Mouse (Mus musculus) ovary, adult 18-20 months (tissue): ENCODE measurements around the gene Hormad2.

Source experiments
- DNase-seq: peaks from one replicate; pipeline ENCODE4 v3.0.0; 2022; ENCODE audit warnings: low spot score, mixed read lengths

Gene Hormad2

DNA sequence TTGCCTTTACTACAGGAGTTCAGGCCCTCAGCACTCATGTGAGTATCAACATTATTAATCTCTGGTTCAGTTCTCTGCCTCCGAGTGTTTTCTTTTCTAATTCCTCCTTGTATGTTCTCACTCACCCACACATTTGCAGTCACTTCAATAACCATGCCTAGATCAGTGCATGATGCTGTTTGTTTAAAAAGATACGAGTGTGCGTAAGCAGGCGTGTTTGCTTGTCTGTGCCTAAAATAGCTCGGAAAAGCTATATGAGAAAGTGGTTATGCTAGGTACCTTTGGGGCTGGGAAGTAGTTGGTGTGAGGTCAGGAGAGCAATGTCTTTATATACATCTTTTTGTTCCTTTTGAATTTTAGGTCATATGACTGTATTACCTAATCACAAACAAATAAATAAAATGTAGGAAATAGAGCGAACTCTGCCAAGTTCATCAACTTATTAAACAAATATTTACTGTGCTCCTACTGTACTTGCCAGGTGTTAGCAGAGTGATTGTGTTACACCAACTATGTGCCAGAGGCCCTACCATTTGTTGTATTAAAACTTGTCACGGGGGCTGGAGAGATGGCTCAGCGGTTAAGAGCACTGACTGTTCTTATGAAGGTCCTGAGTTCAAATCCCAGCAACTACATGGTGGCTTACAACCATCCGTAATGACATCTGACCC lies 100.7 kb downstream of the Hormad2 start:
- no peak for DNase-seq

DNA sequence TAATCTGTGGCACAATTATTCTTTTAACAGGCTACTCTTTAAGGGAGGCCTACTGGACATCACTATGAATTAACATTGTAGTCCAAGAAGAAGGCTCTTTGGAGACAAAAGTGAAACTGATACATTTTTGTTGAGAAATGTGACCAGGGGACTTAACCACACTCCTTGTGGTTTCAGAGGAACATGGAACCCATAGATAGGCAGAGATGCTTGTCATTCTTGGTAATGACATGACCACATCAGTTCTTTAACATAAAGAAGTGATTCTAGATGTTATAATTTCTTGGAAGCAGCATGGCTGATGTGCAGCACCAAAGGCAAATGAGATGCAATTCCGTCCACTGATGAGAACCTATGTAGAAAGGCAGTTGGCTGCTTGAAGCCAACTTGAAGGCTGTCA lies 101.6 kb downstream of the Hormad2 start:
- DNase-seq = no peak

DNA sequence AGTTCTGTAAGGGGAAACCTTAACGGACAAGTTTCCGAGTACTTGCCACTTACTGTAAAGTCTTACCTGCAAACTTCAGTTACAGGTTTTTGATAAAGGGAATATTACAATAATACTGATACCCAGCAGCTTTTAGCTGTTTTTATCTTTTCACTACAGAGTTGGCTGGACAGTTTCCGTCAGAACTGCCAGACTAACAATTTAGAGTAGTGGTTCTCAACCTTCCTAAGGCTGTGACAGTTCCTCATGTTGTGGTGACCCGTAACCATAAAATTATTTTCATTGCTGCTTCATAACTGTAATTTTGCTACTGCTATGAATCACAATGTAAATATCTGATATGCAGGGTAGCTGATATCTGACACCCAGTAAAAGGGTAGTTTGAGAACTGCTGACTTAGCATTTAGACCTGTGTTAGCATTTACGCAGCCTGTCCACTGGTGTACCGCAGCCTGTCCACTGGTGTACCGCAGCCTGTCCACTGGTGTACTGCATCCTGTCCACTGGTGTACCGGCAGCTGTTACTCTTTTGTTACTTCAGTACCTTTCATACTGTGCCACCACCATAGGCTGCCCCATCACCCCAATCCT lies 104.1 kb downstream of the Hormad2 start:
- DNase-seq = no peak

- DNase-seq = no peak
Measured at GRCm38 (mm10) chr11:4335810-4336692, 104.9 kb downstream of the Hormad2 start.

- DNase-seq = no peak
Measured at GRCm38 (mm10) chr11:4332961-4333360, 107.9 kb downstream of the Hormad2 start.

- no peak for DNase-seq
Measured at GRCm38 (mm10) chr11:4328188-4328587, 112.7 kb downstream of the Hormad2 start.

DNA sequence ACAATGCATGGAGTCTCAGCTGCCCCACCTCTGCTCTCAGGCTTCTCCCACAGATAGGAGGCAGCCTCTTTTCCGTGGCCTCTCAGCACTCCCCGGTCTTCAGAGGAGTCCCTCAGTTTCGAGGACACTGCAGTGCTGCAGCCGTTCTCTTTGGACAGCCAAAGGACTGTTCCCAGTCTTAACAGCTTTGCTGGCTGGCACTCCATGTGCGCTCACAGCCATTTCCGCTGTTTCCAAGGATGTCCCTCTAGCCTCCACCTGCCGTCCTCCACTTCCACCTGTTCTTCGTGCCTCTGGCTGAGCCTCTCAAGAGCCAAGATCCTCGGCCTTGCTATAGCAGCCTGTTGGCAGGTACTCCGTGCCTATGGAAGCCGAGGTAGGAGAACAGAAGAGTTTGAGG lies 117.4 kb downstream of the Hormad2 start:
- no peak for DNase-seq

GRCm38 (mm10) chr11:4322943-4323342 lies 118.0 kb downstream of the Hormad2 start:
- DNase-seq = no peak

- no peak for DNase-seq
Measured at GRCm38 (mm10) chr11:4320876-4321275, 120.0 kb downstream of the Hormad2 start.

- no peak for DNase-seq
Measured at GRCm38 (mm10) chr11:4319212-4319955, 121.5 kb downstream of the Hormad2 start.

- no peak for DNase-seq
Measured at GRCm38 (mm10) chr11:4318011-4318410, 122.9 kb downstream of the Hormad2 start.

DNA sequence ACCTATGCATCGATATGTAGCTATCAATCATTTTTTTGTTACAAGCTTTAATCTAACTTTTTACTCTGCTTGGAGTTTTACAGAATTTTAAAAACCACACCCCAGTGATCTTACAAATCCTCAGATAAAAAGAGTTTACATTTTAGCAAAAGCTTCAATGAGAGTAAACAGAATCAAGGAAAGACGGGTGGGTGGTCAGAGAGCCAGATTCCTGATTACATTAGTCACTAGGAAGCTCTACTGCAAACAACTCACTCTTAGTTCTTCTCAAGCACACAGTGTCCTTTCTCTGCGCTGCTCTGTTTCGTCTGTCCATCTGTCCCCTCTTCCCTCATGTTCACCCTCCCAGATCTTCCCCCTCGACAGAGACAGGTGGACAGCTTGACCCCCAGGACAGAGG lies 123.6 kb downstream of the Hormad2 start:
- DNase-seq = no peak

DNA sequence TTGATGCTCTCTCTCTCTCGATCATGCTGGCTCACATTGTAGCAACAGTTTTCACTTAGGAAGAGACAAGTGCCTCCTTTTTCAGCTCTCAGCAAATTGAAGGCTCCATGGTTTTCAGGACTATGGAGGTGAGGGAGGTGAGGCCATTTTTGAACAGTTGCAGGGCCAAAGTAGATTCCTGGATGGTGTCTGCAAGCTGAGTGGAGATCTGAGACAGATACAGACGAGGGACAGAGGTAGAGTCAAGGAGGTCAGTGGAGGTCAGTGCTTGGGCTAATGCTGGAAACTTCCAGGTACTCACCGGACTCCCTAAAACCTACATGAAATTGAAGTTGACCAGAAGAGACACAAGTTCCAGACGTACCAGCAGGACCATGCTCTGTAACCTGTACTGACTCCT lies 128.7 kb downstream of the Hormad2 start:
- DNase-seq = no peak

DNA sequence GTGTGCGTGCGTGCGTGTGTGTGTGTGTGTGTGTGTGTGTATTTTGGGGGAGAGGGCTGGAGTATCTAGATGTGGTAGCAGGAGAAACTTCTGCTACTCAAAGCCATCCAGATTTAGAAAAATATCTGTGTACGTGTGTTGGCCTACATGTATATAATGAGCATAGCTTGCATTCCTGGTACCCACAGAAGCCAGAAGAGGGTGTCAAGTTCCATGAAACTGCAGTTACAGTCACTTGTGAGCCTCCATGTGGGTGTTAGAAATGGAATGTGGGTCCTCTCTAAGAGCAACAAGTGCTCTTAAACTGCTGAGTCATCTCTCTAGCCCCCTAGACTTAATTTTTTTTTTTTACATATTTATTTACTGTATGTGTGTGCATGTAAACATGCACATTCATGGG lies 130.6 kb downstream of the Hormad2 start:
- DNase-seq = no peak

- peak; percentile 47 for DNase-seq
Measured at GRCm38 (mm10) chr11:4309613-4310012, 131.3 kb downstream of the Hormad2 start.

- DNase-seq = no peak
Measured at GRCm38 (mm10) chr11:4308514-4309450, 132.1 kb downstream of the Hormad2 start.

DNA sequence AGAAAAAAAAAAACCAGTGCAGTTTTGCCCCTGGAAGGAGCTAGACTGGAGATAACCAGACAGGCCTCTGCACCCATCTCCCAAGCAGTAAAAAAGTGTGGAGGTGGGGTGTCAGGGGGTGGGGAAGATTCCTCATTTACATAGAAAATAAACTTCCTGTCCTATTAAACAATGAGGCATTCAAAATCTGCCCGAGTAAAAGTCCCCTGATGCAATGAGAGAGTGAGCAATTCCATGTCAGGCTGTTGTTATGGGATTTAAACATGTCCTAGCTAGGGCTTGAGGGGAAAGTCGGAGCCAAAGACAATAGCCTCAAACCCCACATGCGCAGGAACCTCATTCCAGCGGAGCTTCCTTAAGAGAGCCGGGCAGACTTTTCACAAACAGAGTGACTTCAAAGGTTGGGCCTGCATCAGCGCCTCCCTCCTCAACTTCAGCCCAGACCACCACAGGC lies 132.8 kb downstream of the Hormad2 start:
- no peak for DNase-seq

GRCm38 (mm10) chr11:4306086-4306485 lies 134.8 kb downstream of the Hormad2 start:
- no peak for DNase-seq

DNA sequence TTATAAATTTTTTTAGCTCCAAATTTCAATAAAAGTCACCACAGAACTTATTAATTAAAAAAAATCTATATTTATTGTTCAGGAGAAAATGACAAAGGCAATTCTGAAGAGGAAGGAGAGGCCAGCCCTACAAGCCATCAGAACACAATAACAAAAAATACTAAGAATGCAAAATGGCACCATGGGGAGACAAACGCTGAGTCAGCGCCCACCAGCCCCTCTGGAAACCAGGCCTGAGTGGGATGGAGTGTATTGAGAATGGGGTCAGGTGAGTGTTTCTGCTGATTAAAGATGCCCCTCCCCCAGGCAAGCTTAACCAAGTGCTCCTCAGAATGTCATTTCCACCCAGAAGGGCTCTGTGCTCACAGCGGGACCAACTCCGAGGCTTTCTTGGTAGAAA lies 135.8 kb downstream of the Hormad2 start:
- no peak for DNase-seq

DNA sequence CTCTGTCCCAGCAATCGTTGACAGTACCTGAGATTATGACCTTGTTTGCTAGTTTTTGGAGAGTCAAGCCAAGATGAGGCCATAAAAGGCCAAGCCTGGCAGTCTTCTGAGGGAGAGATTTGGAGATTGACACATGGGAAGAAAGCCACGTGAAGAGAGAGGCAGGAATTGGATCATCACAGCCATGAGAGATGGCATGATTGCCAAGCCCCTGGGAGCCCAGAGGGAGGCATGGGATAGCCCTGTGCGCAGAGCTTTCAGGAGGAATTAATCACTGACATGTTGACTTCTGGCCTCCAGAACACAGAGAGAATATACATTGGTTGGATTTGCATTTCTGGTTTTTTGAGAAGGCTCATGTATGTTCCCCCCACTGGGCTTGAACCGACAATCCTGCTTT lies 136.7 kb downstream of the Hormad2 start:
- no peak for DNase-seq

- DNase-seq = no peak
Measured at GRCm38 (mm10) chr11:4303033-4303432, 137.9 kb downstream of the Hormad2 start.
